Mouse (Mus musculus): ENCODE results near the gene Dusp2.

The Dusp2 gene

DNA sequence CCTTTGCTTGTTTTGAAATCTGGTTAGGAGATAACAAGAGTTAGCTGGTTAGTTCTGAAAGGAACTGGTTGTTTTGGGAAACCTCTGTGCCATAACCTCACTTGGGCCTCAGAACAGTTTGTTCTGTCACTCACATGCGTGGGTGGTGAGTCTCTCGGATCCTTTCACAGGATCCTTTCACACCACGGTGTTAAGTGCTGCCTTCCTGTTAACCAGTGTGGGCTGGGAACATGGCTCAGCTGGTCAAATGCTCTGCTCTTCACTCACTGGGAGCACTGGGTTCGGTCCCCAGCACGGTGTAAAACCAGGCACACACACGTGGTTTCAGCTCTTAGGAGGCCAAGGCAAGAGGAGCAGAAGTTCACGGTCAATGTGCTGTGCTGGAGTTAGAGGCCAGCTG lies 11.5 kb upstream of the Dusp2 start:
- no peak for DNase-seq

DNA sequence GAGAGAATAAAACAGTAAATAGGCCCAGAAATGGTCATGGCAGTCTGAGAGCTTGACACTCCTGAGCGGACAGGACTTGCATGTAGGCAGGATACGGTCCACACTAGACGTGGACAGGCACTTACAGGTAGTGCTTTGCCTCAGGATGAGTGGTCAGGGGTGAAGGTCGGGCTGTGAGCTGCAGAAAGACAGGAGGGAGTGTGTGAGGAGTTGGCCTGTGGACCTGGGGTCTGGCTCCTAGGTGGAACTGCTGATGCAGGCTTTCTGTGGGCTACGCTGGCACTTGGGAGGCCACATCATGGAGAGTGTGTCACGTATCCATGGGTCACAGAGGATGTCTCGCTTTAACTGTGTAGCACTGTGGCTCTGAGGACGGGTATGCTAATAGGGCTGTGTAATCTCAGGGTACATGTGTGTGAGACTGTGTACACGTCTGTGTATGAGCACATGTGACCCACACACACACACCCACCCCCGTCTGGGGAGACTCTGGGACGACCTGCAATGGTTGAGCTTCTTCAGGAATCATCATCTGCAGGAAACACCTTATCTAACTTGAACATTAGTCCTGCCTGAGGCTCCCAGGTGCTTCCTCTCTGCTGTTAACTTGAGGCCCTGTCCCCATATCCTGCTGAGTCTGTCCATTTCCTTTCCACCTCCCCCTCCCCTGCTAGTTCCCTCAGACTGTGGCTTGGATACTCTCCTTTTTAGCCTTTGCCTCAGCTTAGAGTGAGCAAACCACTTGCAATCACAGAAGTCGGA lies 7.7 kb upstream of the Dusp2 start:
- DNase-seq, result no peak

DNA sequence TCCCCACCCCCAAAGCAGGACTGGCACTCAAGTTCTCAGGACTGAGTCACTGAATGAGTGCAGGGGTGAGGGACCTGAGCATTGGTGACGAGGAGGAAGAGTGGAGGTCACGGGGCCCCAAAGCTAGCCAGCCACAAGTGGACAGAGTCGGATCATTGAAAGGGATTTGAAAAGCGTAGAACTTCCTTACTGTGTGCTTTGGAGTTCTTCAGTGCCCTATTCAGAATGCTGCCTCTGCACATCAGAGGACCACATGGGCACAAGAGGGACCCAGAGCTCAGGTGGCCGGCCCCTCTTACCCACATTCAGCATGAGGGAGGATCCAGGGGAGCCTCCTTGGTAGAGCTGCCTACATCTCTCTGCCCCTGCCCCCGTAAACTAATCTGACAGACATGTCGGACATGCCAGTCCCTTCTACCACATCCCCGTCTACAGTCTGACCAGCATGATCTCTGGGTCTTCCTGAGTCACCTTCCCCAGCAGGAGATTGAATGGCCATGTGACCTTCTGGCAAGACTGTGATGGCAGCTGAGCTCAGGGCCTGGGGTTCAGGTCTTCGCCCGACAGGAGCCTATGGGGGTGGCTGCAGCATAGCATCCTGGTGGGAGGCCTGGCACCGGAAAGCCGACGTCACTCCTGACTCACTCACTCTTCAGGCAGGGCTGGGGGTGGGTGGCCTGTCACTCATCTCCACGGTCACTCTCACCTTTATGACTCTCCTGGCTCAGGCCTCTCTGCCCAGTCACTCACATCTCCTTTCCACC lies 3.0 kb upstream of the Dusp2 start:
- DNase-seq, result no peak

DNA sequence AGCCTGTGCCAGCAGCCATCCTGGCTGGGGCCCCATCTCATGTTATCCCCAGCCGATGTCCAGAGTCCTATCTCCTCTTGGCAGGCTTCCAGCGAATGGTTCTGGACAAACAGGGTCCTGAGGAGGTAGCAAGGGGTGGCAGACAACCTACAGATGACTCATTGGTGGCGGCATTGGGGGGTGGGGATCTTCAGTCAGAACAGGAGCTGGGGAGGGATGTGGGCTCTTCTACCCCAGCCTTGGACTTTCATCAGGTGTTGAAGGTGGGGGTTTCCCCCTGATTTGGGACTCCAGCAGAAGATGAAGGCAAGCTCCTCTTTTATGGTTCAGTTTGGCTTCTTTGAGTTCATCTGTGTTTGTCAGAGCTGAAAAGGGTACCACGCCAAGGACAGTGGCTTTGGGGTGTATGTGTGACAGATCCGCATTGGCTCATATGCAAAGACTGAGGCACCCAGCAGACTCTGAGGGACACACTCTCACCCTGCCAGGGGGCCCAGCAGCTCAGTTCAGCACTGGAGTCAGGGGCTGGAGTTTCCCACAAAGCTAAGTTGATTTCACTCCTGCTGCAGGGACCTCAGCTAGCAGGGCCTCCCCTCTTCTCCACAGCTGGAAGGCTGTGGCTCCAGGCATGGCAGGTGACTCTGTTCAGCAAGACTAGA lies 1.9 kb upstream of the Dusp2 start:
- DNase-seq, result no peak

DNA sequence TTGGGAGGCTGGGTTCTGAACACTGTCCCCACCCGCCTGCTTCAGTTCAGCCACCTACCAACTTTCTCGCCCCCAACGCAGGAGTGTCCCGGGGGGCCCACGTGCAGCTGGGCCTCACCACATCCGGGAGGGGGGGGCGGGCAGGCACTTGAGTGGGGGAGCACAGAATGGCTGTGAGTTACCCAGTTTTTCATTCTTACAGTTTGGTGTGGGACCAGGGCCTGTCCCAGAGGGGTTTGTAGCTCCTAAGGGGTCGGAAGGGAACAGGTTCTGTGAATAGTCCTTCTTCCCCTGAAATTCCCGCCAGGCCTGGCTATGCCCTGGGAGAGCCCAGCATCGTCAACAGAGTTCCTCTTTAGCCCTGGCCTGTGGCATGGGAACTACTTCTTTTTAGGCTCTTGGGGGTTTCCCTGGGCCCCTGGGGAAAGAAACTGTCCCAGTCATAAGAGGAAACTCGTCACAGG lies 849 bp upstream of the Dusp2 start:
- DNase-seq, result no peak

DNA sequence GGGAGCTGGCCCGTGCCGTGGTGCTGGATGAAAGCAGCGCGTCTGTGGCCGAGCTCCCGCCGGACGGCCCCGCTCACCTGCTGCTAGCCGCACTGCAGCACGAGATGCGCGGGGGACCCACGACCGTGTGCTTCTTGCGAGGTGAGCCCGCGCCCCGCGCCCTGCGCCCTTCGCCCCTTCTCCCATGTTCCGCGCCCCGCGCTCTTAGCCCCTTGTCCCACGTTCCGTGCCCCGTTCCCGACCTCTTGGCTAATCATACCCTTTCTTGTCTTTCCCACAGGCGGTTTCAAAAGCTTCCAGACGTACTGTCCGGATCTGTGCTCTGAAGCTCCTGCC lies 506 bp downstream of the Dusp2 start:
- no peak for DNase-seq

DNA sequence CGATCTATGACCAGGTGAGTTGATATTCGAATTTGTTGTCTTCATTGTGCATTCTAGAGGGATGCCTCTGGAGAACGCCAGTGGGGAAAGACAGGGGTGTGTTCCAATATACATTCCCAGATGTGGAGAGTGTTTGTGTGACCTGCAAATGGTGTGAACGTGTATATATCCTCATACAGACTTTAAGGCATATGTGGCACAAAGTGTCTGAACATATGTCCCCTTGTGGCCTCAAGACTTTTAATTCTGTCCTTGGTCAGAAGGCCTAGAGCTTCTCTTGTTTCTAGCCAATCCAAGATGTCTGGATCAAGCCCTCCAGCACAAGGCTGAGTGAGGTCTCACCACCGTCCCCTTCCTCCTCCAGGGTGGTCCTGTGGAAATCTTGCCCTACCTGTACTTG lies 926 bp downstream of the Dusp2 start:
- no peak for DNase-seq

DNA sequence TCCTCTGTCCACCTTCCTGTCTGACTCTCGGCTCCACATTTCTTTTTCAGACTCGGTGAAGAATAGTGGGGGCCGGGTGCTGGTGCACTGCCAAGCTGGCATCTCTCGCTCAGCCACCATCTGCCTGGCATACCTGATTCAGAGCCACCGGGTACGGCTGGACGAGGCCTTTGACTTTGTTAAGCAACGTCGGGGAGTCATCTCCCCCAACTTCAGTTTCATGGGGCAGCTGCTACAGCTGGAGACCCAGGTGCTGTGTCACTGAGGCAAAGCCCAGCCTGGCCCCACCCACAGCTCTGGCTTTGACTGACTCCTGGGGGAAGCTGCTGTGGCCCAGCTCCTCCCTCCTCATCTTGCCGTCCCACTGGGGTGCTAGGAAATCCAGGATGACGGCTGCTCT lies 1.6 kb downstream of the Dusp2 start:
- no peak for DNase-seq

DNA sequence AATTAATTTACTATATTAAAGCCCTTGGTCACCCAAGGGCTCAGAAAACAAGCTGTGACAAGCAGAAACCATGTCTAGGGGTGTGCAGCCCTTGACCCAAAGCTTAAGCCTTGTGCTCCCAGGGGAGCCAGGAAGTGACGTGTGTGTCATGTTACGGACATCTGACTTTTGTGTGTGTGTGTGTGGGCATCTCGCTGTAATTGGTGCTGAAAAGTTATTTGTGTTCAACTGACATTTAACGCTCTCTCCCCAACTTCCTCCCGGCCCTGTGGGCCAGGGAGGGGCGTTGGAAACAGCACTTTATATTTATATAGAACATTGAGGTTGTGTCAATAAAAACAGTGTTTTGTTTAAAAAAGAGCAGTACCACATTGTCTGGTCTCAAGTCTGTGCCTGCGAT lies 2.1 kb downstream of the Dusp2 start:
- DNase-seq, result no peak

DNA sequence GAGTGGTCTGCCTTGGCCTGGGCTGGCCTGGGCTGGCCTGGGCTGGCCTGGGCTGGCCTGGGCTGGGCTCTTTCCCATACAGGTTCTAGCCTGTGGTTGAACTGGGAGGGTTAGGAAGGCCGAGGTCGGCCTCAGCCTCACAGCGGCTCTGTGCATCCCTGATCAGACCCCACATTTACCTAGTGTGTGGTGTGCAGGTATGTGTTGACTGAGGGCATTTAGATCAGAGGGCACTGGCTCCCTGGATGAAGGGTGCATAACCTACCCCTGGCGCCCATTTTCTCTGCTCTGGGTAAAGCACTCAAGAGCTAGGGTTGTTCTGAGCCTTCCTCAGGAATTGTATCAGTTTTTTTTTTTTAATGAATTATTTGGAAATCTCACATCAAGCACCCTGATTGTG lies 2.5 kb downstream of the Dusp2 start, which contains the start of gene Astl:
Gene Astl (plus strand): TSS at position 224 of the 400 bp plus-strand sequence.
- DNase-seq, result no peak

DNA sequence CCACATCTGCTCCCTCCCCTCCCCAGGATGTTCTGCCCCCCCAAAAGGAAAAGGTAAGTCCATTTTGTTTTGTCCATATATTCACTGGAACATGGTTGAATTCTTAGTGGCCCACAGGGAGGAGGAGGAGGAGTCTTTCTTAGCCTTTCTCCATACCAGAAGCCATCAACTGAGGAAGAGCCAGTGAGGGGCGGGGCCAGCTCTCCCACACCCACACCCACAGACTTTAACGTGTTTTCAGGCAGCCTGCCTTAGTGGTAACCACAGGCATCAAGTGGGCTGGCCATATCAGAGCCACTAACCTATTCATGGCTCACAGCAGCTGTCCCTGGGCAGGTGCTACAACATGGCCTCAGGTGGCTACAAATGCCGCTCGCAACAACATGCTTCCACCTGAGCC lies 2.9 kb downstream of the Dusp2 start:
- no peak for DNase-seq

DNA sequence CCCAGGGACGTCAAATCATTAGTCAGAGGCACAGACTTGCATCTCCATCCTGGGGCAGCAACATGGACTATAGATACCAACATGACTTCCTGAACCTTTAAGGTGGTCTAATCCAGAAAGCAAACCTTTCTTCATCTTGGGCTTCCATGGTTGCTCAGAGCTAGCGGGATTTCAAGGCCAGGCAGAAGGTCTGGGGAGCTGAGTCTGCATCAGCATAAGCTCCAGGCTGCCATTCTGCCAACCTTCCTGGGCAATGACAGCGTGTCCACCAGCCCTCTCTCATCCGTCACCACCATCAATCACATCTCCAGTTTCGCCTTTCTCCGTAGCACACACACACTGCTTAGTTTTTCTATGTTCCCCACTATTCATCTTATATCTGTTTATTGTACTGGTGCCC lies 3.3 kb downstream of the Dusp2 start:
- DNase-seq, result no peak

DNA sequence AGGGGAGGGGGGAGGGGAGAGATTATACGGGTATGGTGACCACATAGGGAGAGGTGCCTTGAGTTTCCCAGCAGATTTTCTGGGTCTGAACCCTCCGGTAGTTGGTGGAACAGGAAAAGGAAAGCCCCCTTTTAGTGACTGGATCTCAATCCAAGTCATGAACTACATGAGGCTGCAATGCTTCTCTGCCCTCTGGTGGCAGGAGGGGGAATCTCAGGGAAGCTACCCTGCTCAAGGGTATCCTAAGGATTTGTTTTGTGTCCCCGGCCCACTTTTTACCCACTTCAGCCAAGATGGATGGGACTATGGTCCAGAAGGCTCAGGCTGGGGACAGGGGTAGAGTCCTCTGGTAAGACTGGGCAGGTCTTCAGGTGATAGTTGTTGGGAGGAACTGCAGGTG lies 5.2 kb downstream of the Dusp2 start:
- DNase-seq, result peak in 1 of 2 experiments; percentile 68

DNA sequence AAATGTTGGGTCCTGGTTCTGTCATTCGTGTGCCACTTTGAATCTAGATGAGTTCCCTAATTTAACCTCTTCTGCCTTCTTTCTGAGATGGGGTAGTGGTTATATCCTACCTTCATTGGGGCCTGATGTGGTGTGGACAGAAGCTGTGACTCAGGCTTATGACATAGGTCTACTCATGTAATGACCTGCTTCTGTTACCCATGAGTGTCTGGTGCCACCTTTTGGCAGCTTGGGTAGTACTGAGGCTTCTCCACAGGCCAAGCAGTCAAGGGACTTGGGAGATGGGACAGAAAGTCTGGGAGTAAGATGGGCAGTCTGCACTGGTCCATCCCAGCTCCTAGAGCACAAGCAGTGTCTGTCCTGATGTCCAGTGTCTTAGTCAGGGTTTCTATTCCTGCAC lies 10.4 kb downstream of the Dusp2 start:
- DNase-seq, result no peak

DNA sequence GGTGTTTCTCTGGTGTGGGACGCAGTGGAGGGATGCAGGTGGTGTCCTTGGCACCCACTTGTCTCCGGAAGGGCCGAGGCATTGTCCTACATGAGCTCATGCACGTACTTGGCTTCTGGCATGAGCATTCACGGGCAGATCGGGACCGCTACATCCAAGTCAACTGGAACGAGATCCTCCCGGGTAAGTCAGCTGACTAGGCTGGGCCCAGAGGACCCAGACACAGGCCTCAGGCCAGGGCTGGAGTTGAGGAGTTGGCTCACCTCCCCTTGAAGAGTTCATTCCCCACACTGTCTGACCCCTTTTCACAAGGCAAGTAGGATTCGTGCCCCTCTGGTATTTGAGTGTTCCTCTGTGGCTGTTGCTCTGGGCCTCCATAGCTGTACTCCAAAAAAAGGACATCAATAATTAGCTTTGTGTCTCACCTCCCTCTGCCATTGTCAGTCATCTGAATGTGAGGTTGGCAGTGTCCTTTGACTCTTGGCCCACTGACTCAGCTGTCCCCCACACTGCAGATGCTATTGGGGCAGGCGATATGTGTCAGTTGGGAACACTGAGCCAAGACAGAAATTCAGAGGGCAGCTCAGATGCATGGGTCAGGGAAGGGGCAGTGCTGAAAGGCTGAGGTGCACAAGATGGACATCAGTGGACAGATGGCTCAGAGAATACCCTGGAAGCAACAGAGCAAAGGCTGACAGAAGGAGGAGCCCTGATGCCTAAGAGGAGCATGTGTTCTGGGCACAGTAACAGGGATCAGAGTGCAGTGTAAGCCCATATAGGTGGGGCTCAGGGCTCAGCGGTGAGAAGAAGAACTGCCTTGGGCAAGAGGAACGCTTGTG lies 11.4 kb downstream of the Dusp2 start:
- no peak for DNase-seq

DNA sequence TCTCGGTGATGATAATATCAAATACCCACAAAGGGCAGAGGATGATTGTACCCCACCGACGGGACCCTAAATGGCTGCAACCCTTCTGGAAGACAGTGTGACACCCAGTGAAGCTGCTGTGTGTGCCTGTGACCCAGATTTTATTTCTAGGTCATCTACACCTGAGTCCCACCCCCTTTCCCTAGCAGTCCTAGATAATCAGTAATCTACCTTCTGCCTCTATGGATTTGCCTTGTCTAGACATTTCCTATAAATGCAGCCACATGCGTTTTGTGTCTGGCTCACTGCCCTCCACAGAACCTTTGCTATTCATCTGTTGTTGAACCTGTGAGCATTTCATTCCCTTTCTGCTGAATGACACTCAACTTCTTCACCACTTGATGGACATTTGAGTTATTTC lies 17.9 kb downstream of the Dusp2 start:
- no peak for DNase-seq

DNA sequence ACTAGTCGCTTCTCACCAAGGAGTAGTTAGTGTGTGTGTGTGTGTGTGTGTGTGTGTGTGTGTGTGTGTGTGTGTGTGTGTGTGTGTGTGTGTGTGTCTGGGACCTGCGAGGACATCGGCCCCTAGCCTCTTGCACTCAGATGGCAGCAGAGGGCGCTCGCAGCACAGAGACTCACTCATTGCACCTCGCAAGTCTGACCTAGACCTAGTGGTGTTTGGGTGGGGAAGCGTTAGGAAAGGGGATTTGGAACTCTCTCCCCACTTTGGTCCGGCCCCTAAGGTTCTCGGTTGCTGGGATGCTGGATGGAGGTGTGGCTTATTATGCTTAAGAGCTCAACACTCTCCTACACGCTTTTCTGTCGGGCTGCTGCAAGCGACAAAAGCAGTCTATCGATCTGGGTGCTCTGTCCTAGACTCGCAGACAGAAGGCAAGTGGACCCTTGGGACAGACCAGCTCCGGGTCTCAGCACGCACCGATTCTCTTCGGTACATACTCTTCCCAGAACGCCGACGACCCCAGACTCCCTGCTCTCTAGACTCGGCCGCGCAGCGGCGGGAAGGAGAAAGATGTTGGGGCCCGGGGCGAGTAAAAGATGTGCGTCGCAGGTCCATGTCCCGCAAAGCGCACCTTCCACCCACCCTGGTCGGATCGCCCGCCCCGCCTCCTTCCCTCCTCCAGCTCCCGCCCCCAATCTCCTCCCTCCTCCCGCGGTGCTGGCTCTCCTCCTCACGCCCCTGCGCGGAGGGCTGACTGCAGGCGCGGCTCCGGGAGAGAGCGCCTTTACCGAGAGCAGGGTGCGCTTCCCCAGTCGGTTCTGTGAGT lies 26.7 kb downstream of the Dusp2 start, which contains the start of gene Adra2b:
Gene Adra2b (plus strand): TSS at position 750 of the 823 bp plus-strand sequence.
- peak; percentile 90 to 94 for DNase-seq

DNA sequence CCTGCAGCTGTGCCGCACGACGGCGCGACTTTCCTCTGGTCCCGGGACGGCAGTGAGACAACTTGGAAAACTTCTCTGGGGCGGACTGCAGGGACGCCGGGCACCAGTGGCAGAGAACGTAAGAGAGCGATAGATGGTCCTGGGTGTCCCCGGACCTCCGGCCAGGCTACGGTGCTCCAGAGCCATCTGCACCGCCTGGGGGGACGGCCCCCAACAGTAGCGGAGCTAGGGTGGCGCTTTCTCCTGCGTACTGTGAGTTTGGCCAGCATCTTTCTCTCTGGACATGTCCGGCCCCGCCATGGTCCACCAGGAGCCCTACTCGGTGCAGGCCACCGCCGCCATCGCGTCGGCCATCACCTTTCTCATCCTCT lies 27.3 kb downstream of the Dusp2 start:
- DNase-seq, result no peak

DNA sequence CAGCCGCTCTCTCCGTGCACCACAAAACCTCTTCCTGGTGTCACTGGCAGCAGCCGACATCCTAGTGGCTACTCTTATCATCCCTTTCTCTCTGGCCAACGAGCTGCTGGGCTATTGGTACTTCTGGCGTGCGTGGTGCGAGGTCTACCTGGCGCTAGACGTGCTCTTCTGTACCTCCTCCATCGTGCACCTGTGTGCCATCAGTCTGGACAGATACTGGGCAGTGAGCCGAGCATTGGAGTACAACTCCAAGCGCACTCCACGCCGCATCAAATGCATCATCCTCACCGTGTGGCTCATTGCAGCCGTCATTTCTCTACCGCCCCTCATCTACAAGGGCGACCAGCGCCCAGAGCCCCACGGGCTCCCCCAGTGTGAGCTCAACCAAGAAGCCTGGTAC lies 27.7 kb downstream of the Dusp2 start:
- DNase-seq, result peak in 1 of 2 experiments; percentile 49

DNA sequence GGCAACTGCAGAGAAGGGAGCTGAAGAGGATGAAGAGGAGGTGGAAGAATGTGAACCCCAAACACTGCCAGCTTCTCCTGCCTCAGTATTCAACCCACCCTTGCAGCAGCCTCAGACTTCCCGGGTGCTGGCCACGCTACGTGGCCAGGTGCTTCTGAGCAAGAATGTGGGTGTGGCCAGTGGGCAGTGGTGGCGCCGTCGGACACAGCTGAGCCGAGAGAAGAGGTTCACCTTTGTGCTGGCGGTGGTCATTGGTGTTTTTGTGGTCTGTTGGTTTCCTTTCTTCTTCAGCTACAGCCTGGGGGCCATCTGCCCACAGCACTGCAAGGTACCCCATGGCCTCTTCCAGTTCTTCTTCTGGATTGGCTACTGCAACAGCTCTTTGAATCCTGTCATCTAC lies 28.5 kb downstream of the Dusp2 start:
- DNase-seq, result peak in 1 of 2 experiments; percentile 69

DNA sequence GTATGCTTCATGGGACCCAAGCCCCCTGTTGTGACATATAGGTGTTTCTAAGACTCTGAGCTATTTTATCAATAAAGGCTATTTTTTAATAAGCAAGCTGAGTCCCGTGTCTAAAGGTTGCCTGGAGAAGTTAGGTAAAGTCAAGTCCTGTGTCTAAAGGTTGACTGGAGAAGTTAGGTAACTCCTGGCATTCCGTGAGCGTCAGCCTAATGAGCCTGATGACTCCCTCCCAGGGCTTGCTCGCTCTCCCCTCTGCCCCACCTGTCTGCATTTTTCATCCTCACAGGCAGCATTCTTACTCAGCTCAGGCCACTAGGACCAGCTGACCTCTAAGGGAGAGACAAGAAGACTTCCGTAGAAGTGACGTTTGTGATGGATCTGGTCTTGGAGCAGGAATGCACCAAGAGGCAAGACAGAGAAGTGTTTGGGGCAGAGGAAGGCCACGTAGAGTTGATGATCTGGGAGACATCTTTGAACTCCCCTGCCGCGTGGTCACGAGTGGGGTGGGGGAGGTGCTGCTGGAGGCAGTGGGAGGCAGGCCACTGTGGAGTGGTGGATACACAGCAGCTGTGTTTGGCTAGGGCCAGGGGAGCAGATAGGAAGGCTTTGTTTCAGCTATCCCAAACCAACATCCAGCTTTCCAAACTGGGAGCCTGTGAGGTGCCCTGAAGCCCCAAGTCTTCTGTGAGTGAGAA lies 31.3 kb downstream of the Dusp2 start:
- DNase-seq, result peak; percentile 75 to 85

Measured in kidney, adult 8-10 months (tissue).